Mouse (Mus musculus) midbrain, postnatal 0 days (tissue): ENCODE data around the gene Apol6. TPM values are rescaled to one million over a fixed set of nuclear protein-coding genes. Genes with fewer than 3 reads are reported as not detected.
"Not testable (repeated sequence)": the region's sequence is repeated elsewhere in the genome, so short reads cannot be mapped to it uniquely, and the experiment has no call there.

Source experiments
- ATAC-seq: fragments of 200-750 bp; cut with Nextera tagmentation; 2 replicates; pipeline ENCODE4 v1.8.0; 2017; ENCODE audit warnings: moderate number of reproducible peaks, mild to moderate bottlenecking, moderate TSS enrichment, moderate library complexity; ENCODE audit not compliant: low FRiP score
- DNase-seq: peaks from one replicate; pipeline ENCODE4 v3.0.0-alpha.2; 2015; ENCODE audit warnings: low spot score
- H3K27ac ChIP-seq: fragments of 300-500 bp; sonication (generic); 2 replicates; pipeline ENCODE4 v1.5.1; 2014; ENCODE audit warnings: low read depth, mild to moderate bottlenecking, low read length, mixed read lengths
- H3K27me3 ChIP-seq: fragments of 300-500 bp; sonication (generic); 2 replicates; pipeline ENCODE4 v1.6.1; 2014; ENCODE audit warnings: low read length, control low read depth, mixed read lengths; ENCODE audit not compliant: insufficient read depth
- H3K36me3 ChIP-seq: fragments of 300-500 bp; sonication (generic); 2 replicates; pipeline ENCODE4 v1.6.1; 2014; ENCODE audit warnings: low read length, control low read depth, mixed read lengths; ENCODE audit not compliant: insufficient read depth
- H3K4me1 ChIP-seq: fragments of 300-500 bp; sonication (generic); 2 replicates; pipeline ENCODE4 v1.6.1; 2014; ENCODE audit warnings: mild to moderate bottlenecking, control low read depth, antibody characterized with exemption, low read length, mixed read lengths; ENCODE audit not compliant: insufficient read depth
- H3K4me2 ChIP-seq: fragments of 300-500 bp; sonication (generic); 2 replicates; pipeline ENCODE4 v1.6.1; 2014; ENCODE audit warnings: low read depth, mild to moderate bottlenecking, low read length, mixed read lengths; ENCODE audit not compliant: poor library complexity, severe bottlenecking
- H3K4me3 ChIP-seq: fragments of 300-500 bp; sonication (generic); 2 replicates; pipeline ENCODE4 v1.5.1; 2014; ENCODE audit warnings: low read depth, mild to moderate bottlenecking, low read length, moderate library complexity
- H3K9ac ChIP-seq: fragments of 300-500 bp; sonication (generic); replicated peaks from 2 replicates; pipeline ENCODE4 v1.6.1; 2014; ENCODE audit warnings: mild to moderate bottlenecking, low read length, moderate library complexity, mixed read lengths; ENCODE audit not compliant: poor library complexity, severe bottlenecking
- H3K9me3 ChIP-seq: fragments of 300-500 bp; sonication (generic); 2 replicates; pipeline ENCODE4 v1.6.1; 2016; ENCODE audit warnings: low read length, control low read depth
- CTCF ChIP-seq: IDR thresholded peaks from 2 replicates; pipeline ENCODE4 v1.5.1; 2016; ENCODE audit warnings: antibody characterized with exemption, mild to moderate bottlenecking
- WGBS: fragments of 180-500 bp; shearing (Covaris S2); extraction: QIAGEN DNeasy Blood & Tissue Kit; methylation state at CpG from one replicate; pipeline ENCODE4 v1.1.7; 2014; 5-methylcytosine and 5-hydroxymethylcytosine counted together
- polyA plus RNA-seq: library from polyadenylated mRNA; unstranded; fragments of >200 nt; fragmentation: Nextera tagmentation; extraction: Ambion mirVana; gene quantifications from 2 replicates; pipeline ENCODE4 v1.2.1, GENCODE M21; 2015
- total RNA-seq: library from RNA; depleted of rRNA; stranded (reverse); fragments of >200 nt; gene quantifications from 2 replicates; pipeline ENCODE4 v1.2.3, GENCODE M21; 2014

The Apol6 gene
- total and polyA plus RNA-seq, 2 experiments from 2014 or later: 0.15 to 0.16 TPM

DNA sequence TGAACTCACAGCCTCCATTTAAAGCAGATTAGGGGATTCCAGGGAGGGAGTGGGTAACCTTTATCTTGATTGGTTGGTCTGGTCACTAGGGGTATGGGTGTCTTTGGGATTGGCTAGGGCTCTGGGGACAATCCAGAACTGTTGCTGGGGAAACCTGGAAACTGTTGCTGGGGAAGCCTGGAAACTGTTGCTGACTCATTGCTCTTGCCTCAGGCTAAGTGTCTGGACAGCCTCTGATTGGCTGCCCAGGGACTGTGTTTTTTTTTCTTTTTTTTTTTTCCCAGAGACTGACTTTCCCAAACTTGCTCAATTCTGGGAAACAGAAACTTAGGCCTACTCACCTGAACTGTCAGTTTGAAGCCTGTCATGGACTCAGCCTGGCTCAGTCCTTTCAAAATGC, 14.0 kb downstream of the Apol6 start:
- Histone ChIP-seq H3K9me3 (no peaks in the 10 kb centered on the region), H3K27me3 (no peaks in the 10 kb centered on the region), H3K9ac (no peak overlapping the region), H3K4me2 (no peak overlapping the region), H3K4me3 (no peak overlapping the region), H3K36me3 (no peaks in the 10 kb centered on the region), H3K4me1 (no peaks in the 10 kb centered on the region), H3K27ac (no peak overlapping the region)
- ATAC-seq (no peak), DNase-seq (no peak)
- TF ChIP-seq CTCF: no peak

DNA sequence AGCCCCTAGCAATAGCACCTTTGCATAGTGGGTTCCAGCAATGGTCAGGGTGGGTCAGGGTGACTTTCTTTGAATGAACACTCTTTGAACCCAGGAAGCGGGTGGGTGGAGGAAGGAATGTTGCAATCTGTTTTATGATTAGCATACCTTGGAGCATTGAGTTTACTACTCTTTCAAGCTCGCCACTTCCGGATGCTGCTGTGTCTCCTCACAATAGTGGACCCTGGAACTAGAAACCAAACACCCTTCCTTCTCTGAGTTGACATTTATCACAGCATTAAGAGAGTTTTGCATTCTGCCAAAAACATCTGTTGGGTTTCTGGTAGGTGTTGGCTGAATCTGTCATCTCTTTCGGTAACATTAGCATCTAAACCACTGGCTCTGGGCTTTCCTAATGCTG, 14.9 kb downstream of the Apol6 start:
- not testable (repeated sequence) for DNase-seq, H3K36me3 ChIP-seq, H3K9me3 ChIP-seq, H3K27me3 ChIP-seq, H3K4me3 ChIP-seq, H3K4me2 ChIP-seq, ATAC-seq, H3K9ac ChIP-seq, H3K27ac ChIP-seq, H3K4me1 ChIP-seq
- 97% methylated on average over 4 of the region's 4 CpGs for WGBS

DNA sequence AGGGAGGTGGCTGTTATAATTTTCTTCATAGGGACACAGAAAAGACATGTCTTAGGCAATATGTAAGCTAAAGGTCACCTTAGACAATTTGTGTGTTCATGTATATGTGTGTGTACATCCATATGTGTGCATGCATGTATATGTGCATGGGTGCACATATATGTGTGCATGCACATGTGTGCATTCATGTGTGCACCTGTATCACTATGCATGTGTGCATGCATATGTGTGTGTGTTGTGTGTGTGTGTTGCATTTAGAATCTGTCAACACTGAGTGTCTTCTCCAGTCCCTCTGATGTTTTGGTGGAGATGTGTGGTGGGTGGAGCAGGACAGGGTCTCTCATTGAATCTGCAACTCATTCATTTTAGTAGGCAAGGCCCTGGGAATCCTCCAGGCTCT, 18.2 kb downstream of the Apol6 start:
- Histone ChIP-seq H3K4me3 (no peak overlapping the region), H3K27ac (no peak overlapping the region), H3K9me3 (no peaks in the 10 kb centered on the region), H3K27me3 (no peaks in the 10 kb centered on the region), H3K9ac (no peak overlapping the region), H3K4me2 (no peak overlapping the region), H3K4me1 (no peaks in the 10 kb centered on the region), H3K36me3 (no peaks in the 10 kb centered on the region)
- ATAC-seq (no peak), DNase-seq (no peak)
- TF ChIP-seq CTCF: no peak

DNA sequence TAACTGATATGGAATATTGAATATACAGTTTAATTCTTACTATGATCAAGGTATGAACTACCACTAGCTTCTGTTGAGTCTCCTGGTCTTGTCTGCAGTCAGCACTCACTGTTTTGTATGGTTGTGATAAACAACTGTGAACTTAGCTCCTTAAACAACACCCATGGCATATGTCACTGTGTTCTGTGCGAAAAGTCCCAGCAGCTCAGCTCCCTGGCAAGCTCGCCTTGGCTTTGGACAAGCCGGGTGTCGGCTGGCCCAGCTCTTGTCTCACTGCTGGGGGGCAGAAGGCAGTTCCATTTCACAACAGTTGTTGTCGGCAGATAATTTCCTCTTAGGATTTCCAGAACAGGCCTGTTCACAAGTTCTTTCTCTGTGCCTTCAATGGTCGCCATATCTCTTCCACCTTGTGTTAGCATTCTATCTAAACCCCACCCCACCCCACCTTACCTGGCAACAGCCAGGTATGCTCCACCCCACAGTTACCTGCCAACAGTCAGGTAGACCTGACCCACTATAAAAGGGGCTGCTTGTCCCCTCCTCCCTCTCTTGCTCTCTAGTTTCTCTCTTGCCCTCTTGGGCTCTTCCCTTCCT, 20.8 kb downstream of the Apol6 start:
- 88% methylated on average over 6 of the region's 6 CpGs for WGBS
- ATAC-seq: no peak
- no peak for TF ChIP-seq CTCF
- H3K27me3 ChIP-seq: no peaks in the 10 kb centered on the region
- DNase-seq: no peak
- H3K4me2 ChIP-seq: no peak overlapping the region
- no peak overlapping the region for H3K9ac ChIP-seq
- no peaks in the 10 kb centered on the region for H3K36me3 ChIP-seq
- H3K27ac ChIP-seq: no peak overlapping the region
- H3K9me3 ChIP-seq: no peaks in the 10 kb centered on the region
- H3K4me3 ChIP-seq: no peak overlapping the region
- H3K4me1 ChIP-seq: no peaks in the 10 kb centered on the region

DNA sequence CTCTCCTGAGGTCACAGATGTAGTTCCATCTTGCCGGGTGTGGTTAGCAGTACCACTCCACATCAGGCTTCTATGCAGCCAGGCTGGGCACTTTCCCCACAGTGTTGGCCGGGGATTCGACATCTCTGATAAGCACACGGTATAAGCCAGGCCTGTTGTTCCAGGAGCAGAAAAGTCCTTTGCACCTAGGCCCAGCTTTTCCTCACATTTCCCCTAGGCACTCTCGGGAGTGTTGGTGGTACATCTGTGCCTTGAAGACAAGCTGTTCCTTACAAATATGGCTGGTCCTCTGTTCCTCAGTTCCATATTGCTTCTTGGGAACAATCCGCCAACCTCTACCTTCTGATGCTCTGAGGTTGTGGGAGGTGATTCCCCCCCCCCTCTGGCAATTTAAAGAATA, 21.7 kb downstream of the Apol6 start:
- no peak for ATAC-seq

DNA sequence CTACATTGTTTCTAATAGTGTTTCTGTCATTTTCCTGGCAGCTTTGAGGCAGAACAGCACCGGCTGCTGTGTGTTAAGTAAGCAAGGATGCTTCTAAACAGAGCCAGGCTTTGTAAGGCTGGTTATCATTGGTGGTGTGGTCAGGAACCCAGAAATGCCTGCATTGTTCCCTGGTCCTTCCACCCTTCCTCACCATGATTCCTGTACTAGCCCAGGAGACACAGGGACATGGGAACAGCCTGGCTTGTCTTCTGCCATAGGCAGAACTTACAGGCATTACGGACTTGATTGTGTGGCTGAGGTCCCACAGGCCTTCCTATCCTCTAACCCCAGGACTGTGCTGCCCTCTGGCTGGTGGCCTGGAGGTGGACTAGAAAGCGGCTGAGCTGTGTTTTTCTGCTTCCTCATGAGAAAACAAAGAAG, 23.9 kb downstream of the Apol6 start:
- H3K4me2 ChIP-seq: no peak overlapping the region
- TF ChIP-seq CTCF: peak; percentile 36
- no peaks in the 10 kb centered on the region for H3K9me3 ChIP-seq
- ATAC-seq (no peak), DNase-seq (peak; percentile 42)
- WGBS: 60% methylated on average over 3 of the region's 3 CpGs
- H3K9ac ChIP-seq: no peak overlapping the region
- H3K36me3 ChIP-seq: no peaks in the 10 kb centered on the region
- H3K27me3 ChIP-seq: no peaks in the 10 kb centered on the region
- no peak overlapping the region for H3K27ac ChIP-seq
- H3K4me1 ChIP-seq: peaks cover 2% of the 10 kb centered on the region; the same call in 1 of the 2 replicates
- H3K4me3 ChIP-seq: no peak overlapping the region

More for the DNA sequence above, 21.7 kb downstream of the Apol6 start:
- no peak for DNase-seq
- Histone ChIP-seq H3K4me1 (no peaks in the 10 kb centered on the region), H3K9ac (no peak overlapping the region), H3K27ac (no peak overlapping the region), H3K9me3 (no peaks in the 10 kb centered on the region), H3K27me3 (no peaks in the 10 kb centered on the region), H3K4me3 (no peak overlapping the region), H3K4me2 (no peak overlapping the region), H3K36me3 (no peaks in the 10 kb centered on the region)
- no peak for TF ChIP-seq CTCF
- 89% methylated on average over 6 of the region's 6 CpGs for WGBS
